Mouse (Mus musculus) embryo, embryonic 10.5 days (tissue): ENCODE results near the gene Fam20b.
"Not testable (repeated sequence)": the region's sequence is repeated elsewhere in the genome, so short reads cannot be mapped to it uniquely, and the experiment has no call there.

ENCODE experiments used
- DNase-seq: peaks from one replicate; pipeline ENCODE4 v3.0.0-alpha.2; 2015; ENCODE audit warnings: low spot score

The Fam20b gene

GRCm38 (mm10) chr1:156671921-156672320, 47.0 kb downstream of the Fam20b start:
- DNase-seq: no peak

GRCm38 (mm10) chr1:156669208-156669983, 49.5 kb downstream of the Fam20b start:
- DNase-seq: no peak

DNA sequence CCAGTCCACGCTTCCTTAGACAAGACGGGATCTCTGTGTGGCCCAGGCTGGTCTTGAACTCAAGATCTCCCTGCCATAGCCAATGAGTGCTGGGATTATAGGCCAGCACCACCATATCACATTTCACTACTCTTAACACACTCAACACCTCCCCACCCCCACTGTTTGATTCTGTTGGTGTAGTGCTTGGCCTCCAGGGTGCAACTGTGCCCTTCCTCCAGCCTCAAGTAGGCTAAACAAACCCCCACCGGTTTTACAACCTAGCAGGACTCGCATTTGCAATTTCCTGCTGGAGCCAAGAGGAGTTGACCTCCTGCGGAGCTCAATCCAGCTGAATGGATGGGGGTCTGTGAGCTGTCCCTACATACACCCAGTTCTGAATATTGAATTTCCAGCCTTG, 50.3 kb downstream of the Fam20b start:
- peak; percentile 36 for DNase-seq

- no peak for DNase-seq
These were observed 51.6 kb downstream of the Fam20b start for GRCm38 (mm10) chr1:156667141-156667926.

DNA sequence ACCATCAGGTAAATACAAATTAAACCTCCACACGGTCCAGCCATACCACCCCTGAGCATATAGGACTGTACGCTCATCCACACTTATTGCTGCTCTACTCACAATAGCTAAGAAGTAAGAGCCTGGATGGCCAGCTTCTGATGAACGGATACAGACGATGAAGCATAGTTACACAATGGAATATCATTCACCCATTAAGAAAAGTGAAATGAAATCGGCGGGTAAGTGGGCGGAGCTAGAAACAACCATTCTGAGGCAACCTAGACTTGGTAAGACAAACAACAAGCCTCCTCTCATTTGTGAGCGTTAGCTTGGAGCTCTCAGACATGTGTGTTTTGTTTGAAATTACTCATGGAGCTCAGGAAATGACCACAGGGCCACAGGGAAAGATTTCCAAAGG, 53.1 kb downstream of the Fam20b start:
- DNase-seq: no peak

DNA sequence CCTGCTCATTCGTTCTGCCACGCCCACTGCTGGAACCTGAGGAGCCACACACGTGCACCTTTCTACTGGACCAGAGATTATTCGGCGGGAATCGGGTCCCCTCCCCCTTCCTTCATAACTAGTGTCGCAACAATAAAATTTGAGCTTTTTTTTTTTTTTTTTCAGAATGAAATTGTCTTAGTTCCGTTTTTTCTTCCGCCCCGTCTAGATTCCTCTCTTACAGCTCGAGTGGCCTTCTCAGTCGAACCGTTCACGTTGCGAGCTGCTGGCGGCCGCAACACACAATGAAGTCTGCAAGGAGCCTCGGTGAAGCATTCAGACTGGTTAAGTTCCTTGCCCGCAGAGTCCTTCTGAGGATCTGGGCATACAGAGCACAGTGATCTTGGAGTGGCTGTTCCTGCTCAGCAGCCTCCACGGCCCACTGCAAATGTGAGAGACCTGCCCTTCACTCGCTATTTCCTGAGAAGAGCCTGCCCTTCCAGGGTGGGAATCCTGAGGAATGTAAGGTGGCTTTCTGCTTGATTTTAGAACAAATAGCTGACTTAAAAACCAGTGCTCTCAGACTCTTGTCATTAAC, 58.1 kb downstream of the Fam20b start:
- not testable (repeated sequence) for DNase-seq

DNA sequence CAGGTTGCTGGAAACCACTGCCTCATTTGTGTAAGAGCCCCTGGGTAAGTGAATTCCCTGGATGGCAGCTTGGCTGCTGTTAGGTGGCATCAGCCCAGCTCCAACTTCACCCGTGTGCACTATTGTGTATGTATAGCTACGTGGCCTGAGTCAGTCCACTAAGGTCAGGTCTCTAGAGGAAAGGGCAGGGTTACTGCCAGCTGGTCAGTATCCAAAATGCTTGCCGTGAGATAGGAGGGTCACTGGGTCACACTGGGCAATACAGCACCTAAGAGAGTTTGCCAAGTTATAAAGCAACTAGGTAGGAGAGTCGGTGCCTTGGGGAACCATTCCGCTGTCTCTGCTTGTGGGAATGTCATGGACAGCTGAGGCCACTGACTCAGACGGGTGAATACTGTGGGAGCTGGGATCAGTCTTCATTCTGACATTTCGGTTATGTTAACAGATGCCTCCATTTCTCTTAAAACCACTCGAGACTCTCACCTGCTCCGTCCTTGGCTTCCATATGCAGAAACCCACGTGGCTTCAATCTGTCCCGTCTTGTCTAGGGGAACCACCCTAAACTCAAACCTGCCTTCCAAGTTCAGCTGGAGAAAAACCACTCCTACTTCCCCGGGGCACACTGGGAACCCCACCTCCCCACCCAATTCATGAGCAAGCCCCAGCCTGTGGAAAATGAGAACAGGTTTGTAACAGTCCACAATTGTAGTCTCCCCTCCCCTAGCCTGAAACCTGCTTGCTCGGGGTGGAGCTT, 58.8 kb downstream of the Fam20b start:
- no peak for DNase-seq

- no peak for DNase-seq
These were observed 60.2 kb downstream of the Fam20b start for GRCm38 (mm10) chr1:156658676-156659075.

- DNase-seq: no peak
These were observed 61.4 kb downstream of the Fam20b start for GRCm38 (mm10) chr1:156657523-156657922.

DNA sequence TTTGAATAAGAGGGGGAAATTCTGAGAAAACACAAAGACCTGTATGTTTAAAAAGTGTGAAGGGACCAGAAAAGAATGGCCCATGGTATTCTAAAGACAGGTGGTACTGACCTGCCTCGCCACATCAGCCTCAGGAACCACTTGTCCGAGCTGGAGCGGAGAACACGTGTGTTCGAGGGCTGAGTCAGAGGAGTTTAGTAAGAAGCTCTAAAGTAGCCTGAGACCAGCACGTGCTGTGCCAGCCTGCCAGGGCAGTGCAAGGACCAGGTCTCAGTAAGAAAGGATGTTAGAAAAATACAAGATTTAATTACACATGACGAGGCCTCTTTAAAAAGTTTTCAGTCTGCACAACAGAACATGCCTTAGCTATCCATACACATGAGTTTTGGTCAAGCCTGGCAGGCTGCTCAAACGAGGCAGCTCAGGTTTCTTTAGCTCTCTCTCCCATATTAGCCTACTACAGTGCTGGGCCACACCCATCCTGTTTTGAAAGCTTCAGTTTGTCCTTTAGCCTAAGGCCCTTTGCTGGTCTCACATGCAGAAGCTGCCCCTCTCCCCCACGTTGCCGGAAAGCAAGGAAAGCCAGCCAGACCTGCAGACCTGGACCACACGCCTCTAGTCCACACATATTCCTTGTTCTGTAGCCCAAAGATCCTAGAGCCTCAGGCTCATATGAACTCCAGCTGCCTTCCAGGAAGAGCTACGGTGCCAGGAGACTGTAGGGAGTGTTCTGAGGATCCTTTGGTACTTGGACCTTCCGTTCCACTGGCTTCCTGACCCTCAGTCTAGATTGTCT, 64.0 kb downstream of the Fam20b start:
- DNase-seq: no peak

DNA sequence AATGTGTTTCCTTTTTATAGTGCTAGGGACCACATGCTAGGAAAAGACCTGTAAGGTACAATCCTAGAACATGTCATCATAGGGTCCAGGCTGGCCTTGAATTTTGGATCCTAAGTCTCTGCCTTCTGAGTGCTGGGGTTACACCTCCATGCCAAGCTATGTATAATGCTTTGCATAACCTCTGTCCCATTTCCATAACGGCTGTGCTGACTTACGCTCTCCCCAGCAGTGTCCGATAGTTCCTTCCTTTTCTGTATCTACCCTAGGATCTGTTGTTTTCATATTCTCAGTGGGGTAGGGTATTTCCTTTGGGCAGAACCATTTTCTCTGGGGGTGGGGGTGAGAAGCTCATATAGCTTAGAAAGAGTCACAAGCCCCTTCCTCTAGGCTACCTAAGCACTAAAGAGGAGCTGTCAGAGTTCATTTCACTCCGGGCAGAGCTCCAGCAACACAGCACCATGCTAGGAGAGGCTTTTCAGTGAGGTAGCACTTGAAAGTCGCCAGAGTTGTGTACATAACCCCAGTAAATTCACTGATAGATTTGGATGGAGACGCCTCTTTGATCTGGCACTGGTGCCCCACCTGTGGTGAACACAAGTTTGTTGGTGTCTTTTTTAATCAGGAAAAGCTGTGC, 66.6 kb downstream of the Fam20b start:
- DNase-seq: no peak

- DNase-seq: no peak
These were observed 68.3 kb downstream of the Fam20b start for GRCm38 (mm10) chr1:156650631-156651030.

DNA sequence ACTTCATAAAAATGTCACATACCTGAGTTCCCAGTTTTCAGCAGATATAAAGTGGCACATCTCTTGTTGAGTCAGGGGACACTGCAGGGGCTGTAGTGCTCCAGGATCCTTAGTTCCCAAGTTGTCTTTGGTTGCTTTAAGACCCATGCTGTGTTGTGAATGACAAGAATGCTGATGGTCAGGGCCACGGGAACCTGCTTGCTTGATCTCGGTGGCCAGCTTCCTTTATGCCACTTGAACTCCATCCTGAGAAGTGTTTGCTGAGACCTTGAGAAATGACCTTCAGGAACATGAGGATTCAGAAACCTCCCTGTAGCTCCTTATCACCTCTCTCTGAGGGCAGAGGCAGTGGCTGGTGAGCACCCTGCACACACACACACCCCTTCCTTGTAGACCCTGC, 70.2 kb downstream of the Fam20b start:
- no peak for DNase-seq

- no peak for DNase-seq
These were observed 72.9 kb downstream of the Fam20b start for GRCm38 (mm10) chr1:156645971-156646370.

DNA sequence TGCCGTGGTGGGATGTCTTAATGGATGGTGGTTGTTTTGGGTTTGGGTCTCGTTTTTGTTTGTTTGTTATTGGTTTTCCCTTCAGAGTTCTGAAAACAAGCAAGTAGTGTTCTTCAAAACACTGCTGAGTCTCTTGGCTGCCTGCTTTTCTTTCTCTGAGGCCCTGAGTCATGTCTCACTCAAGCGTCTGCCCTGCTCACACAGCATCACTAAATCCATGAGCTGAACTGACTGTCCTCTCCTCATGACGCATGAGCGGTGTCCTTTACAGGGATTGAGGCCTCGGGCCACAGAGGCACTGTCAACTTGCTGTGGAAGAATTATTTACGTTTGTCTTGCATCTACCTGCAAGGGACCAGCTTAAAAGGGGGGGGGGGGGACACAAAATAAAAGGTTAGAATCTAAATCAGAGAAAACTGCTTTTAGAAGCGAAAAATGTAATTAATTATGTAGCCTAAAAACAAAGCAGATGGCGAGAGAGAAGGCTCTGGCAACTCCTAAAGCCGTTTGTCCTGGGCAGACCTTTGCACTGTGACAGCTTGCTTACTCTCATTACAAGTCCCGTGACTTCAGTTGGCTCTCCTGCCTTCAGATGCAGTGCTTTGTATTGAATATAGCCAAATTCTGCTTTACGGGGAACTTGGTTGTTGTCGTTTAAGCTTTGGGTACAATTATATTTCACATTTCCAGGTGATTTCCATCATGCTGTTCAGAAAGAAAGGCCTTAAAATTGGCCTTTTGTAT, 73.9 kb downstream of the Fam20b start:
- DNase-seq: no peak

DNA sequence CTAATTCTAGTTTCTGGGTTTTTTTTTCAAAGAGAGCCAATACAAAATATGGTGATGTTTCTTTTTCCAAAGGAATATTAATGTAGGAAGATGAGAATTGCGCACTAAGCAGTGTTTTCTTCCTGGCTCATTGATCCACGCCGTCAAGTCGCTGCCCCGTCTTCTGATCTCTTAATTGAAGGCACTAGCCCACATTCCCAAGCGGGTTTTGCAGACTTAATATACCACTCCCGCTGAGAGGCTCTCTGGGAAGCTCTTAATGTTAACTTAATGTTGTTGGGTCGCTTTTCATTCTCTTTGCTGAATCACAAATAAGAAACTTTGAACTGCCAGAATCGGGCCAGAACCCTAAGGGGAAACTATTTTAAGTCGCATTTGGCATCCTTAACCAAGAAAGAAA, 74.8 kb downstream of the Fam20b start:
- no peak for DNase-seq

GRCm38 (mm10) chr1:156642813-156643212, 76.1 kb downstream of the Fam20b start:
- DNase-seq: no peak

GRCm38 (mm10) chr1:156641808-156642207, 77.1 kb downstream of the Fam20b start:
- no peak for DNase-seq

GRCm38 (mm10) chr1:156640577-156640976, 78.3 kb downstream of the Fam20b start:
- no peak for DNase-seq

DNA sequence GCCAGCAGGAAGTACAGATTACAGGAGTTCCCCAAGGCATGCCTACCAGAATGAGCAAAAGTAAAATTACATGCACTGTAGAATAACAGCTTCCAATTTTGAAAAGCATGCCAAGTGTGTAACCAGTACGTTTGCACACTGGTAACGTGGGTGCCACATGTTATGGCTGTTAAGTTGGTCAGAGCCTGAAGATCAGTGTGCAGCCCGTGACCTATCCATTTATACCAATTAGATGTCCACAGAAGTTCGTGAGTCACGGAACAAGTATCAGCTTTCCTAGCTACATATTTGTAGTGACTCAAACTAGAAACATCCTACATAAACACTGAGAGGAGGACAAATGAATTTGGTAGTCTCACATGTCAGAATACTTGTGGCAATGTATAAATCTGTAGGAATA, 79.4 kb downstream of the Fam20b start:
- DNase-seq: no peak
